Mouse (Mus musculus): ENCODE measurements at regions not wholly inside any gene's neighbourhood (a gene's known extent, or its start where the extent isn't known, plus 50 kb on each side); places are given as distances from the start of the nearest gene placed in this dataset.

DNA sequence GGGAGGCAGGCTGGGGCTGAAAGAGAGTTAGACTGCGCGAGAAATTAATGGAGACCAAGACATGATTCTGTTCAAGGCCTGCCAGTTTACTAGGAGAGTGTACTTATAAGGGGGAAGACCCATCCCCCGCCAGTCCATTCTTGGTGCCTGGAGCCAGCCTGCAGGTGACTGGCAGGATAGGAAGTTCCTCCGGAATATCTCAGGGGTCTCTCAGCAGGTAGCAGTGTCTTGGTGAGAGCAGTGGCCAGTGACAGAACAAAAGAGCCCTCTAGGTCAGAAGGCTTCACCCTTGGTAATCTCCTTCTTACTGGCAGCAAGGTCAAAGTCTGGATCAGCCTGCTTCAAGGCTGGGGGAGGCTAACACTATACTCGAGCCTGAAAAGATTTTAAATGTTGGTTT lies 83.7 kb upstream of the Zfp804b start:
- Histone ChIP-seq H3K9me3 (replicated peaks; ENCODE audit: control insufficient read depth, low read length) (no peaks in the 10 kb centered on the region), H3K27me3 (ENCODE audit: control insufficient read depth, insufficient read depth, low read length) (no peaks in the 10 kb centered on the region), H3K4me3 (replicated peaks; ENCODE audit: low read length) (no peak overlapping the region), H3K27ac (ENCODE audit: low read length) (no peak overlapping the region), H3K4me2 (ENCODE audit: low read depth, low read length) (no peak overlapping the region), H3K9ac (ENCODE audit: low read length) (no peak overlapping the region), H3K36me3 (ENCODE audit: control insufficient read depth, insufficient read depth, low read length) (no peaks in the 10 kb centered on the region), H3K4me1 (ENCODE audit: control insufficient read depth, insufficient read depth, low read length) (no peaks in the 10 kb centered on the region)
- ATAC-seq (ENCODE audit: insufficient read depth, low FRiP score), result no peak
- WGBS, result 53% methylated on average over 5 of the region's 5 CpGs

GRCm38 (mm10) chr5:7436461-7436860 lies 91.9 kb upstream of the Zfp804b start:
- ATAC-seq (ENCODE audit: insufficient read depth, low FRiP score), result no peak
- no peak overlapping the region for H3K9ac ChIP-seq (ENCODE audit: low read length)
- H3K4me2 ChIP-seq (ENCODE audit: low read depth, low read length), result no peak overlapping the region
- no peaks in the 10 kb centered on the region for H3K27me3 ChIP-seq (ENCODE audit: control insufficient read depth, insufficient read depth, low read length)
- no peak overlapping the region for H3K4me3 ChIP-seq (replicated peaks; ENCODE audit: low read length)
- H3K9me3 ChIP-seq (replicated peaks; ENCODE audit: control insufficient read depth, low read length), result no peaks in the 10 kb centered on the region
- WGBS, result 65% methylated on average over 2 of the region's 2 CpGs
- no peak overlapping the region for H3K27ac ChIP-seq (ENCODE audit: low read length)
- H3K36me3 ChIP-seq (ENCODE audit: control insufficient read depth, insufficient read depth, low read length), result no peaks in the 10 kb centered on the region
- no peaks in the 10 kb centered on the region for H3K4me1 ChIP-seq (ENCODE audit: control insufficient read depth, insufficient read depth, low read length)

DNA sequence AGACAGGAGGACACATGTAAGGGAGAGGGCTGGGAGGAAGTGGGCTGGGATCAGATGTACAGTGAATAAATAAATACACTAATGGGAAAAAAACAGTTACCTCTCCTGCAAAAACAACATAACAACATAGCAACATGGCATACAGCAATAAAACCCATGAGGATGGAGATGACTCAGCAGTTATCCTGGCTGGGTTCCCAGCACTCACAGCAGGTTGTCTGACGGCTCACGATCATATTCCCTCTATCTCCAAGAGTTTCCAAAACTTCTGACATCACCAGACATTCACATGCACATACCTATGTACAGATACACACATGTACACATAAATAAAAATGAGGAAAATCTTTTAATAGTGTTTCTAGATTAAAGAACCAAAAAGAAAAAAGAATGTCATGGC lies 103.4 kb upstream of the Zfp804b start:
- Histone ChIP-seq H3K4me1 (ENCODE audit: control insufficient read depth, insufficient read depth, low read length) (no peaks in the 10 kb centered on the region), H3K27ac (ENCODE audit: low read length) (no peak overlapping the region), H3K27me3 (ENCODE audit: control insufficient read depth, insufficient read depth, low read length) (no peaks in the 10 kb centered on the region), H3K4me3 (replicated peaks; ENCODE audit: low read length) (no peak overlapping the region), H3K9me3 (replicated peaks; ENCODE audit: control insufficient read depth, low read length) (no peaks in the 10 kb centered on the region), H3K4me2 (ENCODE audit: low read depth, low read length) (no peak overlapping the region), H3K9ac (ENCODE audit: low read length) (no peak overlapping the region), H3K36me3 (ENCODE audit: control insufficient read depth, insufficient read depth, low read length) (no peaks in the 10 kb centered on the region)
- 80% methylated on average over 2 of the region's 2 CpGs for WGBS
- ATAC-seq (ENCODE audit: insufficient read depth, low FRiP score), result no peak

- no peak for ATAC-seq (ENCODE audit: insufficient read depth, low FRiP score)
- no peaks in the 10 kb centered on the region for H3K4me1 ChIP-seq (ENCODE audit: control insufficient read depth, insufficient read depth, low read length)
- H3K4me2 ChIP-seq (ENCODE audit: low read depth, low read length), result no peak overlapping the region
- H3K4me3 ChIP-seq (replicated peaks; ENCODE audit: low read length), result no peak overlapping the region
- H3K27me3 ChIP-seq (ENCODE audit: control insufficient read depth, insufficient read depth, low read length), result no peaks in the 10 kb centered on the region
- H3K36me3 ChIP-seq (ENCODE audit: control insufficient read depth, insufficient read depth, low read length), result no peaks in the 10 kb centered on the region
- WGBS, result 91% methylated on average over 1 of the region's 1 CpGs
- H3K9me3 ChIP-seq (replicated peaks; ENCODE audit: control insufficient read depth, low read length), result no peaks in the 10 kb centered on the region
- H3K9ac ChIP-seq (ENCODE audit: low read length), result no peak overlapping the region
- no peak overlapping the region for H3K27ac ChIP-seq (ENCODE audit: low read length)
Observed at GRCm38 (mm10) chr5:7454896-7455295, 110.3 kb upstream of the Zfp804b start.

DNA sequence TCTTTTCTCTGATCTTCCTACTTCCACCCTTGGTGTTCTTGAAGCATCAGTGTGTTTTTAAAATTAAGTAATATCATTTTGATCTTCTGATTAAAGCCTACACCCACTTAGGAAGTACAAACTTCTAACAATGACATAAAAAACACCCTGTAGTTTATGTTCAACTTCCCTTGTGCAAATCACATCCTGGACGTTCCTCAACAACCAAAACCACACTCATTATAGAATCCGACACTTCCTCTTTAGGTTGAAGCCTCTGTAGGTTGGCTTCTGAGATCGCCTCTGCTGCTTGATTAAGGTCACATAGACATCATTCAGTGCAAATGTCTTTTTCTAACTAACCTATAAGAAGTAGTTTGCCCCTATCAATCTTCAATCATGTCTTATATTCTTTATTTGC lies 112.5 kb upstream of the Zfp804b start:
- Histone ChIP-seq H3K36me3 (ENCODE audit: control insufficient read depth, insufficient read depth, low read length) (no peaks in the 10 kb centered on the region), H3K4me3 (replicated peaks; ENCODE audit: low read length) (no peak overlapping the region), H3K27ac (ENCODE audit: low read length) (no peak overlapping the region), H3K9ac (ENCODE audit: low read length) (no peak overlapping the region), H3K27me3 (ENCODE audit: control insufficient read depth, insufficient read depth, low read length) (no peaks in the 10 kb centered on the region), H3K9me3 (replicated peaks; ENCODE audit: control insufficient read depth, low read length) (no peaks in the 10 kb centered on the region), H3K4me1 (ENCODE audit: control insufficient read depth, insufficient read depth, low read length) (no peaks in the 10 kb centered on the region), H3K4me2 (ENCODE audit: low read depth, low read length) (no peak overlapping the region)
- no peak for ATAC-seq (ENCODE audit: insufficient read depth, low FRiP score)
- 66% methylated on average over 3 of the region's 3 CpGs for whole genome bisulfite sequencing

DNA sequence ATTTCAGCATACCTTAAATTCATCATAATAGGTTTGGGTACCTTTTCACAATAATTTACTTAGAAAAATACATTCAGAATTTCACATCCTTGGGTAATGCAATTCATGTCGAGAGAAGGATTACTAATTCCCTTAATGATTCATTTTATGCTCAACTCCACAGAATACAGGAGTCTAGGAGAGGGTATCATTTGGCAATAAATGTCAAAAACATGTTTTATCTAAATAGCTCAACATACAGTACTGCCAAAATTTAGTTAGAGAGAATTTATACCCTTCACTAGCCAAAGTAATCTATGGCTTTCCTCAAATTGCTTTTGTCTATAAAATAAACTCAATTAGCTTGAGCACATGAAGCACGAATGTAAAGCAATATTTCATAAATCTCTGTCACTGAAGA lies 144.6 kb upstream of the Zfp804b start:
- H3K27me3 ChIP-seq (ENCODE audit: control insufficient read depth, insufficient read depth, low read length), result no peaks in the 10 kb centered on the region
- H3K4me2 ChIP-seq (ENCODE audit: low read depth, low read length), result no peak overlapping the region

DNA sequence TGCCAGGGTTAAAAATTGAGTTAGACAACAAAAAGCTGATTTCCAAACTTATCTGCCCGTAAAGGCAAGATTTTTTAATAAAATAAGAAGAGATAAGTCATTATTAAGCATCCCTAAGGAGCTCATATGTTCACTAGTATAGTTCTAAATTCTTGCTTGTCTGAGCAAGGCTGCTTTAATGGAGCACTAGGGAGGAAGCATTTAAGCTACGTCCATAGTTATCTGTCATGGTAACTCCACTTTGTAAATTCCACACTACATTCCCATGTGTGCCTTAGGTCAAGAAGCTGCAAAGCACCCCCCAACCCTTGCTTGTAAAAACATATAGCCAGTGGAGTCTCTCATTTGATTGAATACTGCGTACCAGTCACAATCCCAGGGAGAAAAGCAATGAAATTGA lies 145.0 kb upstream of the Zfp804b start:
- H3K4me1 ChIP-seq (ENCODE audit: control insufficient read depth, insufficient read depth, low read length), result no peaks in the 10 kb centered on the region
- no peaks in the 10 kb centered on the region for H3K36me3 ChIP-seq (ENCODE audit: control insufficient read depth, insufficient read depth, low read length)
- H3K27ac ChIP-seq (ENCODE audit: low read length), result no peak overlapping the region
- no peak for ATAC-seq (ENCODE audit: insufficient read depth, low FRiP score)
- no peak overlapping the region for H3K4me3 ChIP-seq (replicated peaks; ENCODE audit: low read length)
- H3K9me3 ChIP-seq (replicated peaks; ENCODE audit: control insufficient read depth, low read length), result no peaks in the 10 kb centered on the region
- no peak overlapping the region for H3K9ac ChIP-seq (ENCODE audit: low read length)
- no peak overlapping the region for H3K4me2 ChIP-seq (ENCODE audit: low read depth, low read length)
- WGBS, result 60% methylated on average over 3 of the region's 3 CpGs
- H3K27me3 ChIP-seq (ENCODE audit: control insufficient read depth, insufficient read depth, low read length), result no peaks in the 10 kb centered on the region

More for the DNA sequence above, 144.6 kb upstream of the Zfp804b start:
- H3K36me3 ChIP-seq (ENCODE audit: control insufficient read depth, insufficient read depth, low read length), result no peaks in the 10 kb centered on the region
- no peaks in the 10 kb centered on the region for H3K4me1 ChIP-seq (ENCODE audit: control insufficient read depth, insufficient read depth, low read length)
- ATAC-seq (ENCODE audit: insufficient read depth, low FRiP score), result no peak
- H3K27ac ChIP-seq (ENCODE audit: low read length), result no peak overlapping the region
- no peaks in the 10 kb centered on the region for H3K9me3 ChIP-seq (replicated peaks; ENCODE audit: control insufficient read depth, low read length)
- 35% methylated on average over 2 of the region's 2 CpGs for WGBS
- H3K4me3 ChIP-seq (replicated peaks; ENCODE audit: low read length), result no peak overlapping the region
- no peak overlapping the region for H3K9ac ChIP-seq (ENCODE audit: low read length)

DNA sequence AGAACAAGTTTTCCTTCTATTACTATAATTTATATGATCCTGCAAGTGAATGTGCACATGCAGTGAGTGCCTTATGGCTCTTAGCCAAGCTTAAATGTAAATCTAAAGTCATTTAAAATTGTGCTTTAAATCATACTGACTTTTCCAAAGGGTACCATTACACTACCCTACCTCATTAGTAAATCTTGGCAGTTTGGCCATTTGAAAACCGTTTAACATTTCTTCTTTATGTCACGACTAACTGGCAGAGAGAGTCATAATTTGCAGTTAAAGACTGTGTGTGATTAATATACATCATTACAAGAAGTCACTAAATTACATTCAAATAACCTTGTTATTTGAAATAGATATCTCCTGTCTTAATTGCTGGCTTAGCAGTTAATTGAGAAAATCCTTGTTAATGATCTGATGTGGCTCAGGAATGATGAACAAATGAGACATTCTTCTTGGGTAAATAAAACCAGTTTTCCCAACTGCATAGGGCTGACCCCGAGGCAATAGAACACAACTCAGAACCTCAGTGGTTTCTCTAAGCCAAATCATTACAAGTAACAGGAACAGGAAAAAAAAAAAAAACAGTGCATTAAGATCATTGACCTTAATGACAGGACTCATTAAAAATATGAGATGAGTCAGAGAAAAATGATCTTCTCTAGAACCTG lies 173.1 kb upstream of the Zfp804b start:
- Histone ChIP-seq H3K4me3 (replicated peaks; ENCODE audit: low read length) (no peak overlapping the region), H3K9me3 (replicated peaks; ENCODE audit: control insufficient read depth, low read length) (no peaks in the 10 kb centered on the region), H3K27ac (ENCODE audit: low read length) (no peak overlapping the region), H3K4me1 (ENCODE audit: control insufficient read depth, insufficient read depth, low read length) (no peaks in the 10 kb centered on the region), H3K9ac (ENCODE audit: low read length) (no peak overlapping the region), H3K36me3 (ENCODE audit: control insufficient read depth, insufficient read depth, low read length) (no peaks in the 10 kb centered on the region), H3K27me3 (ENCODE audit: control insufficient read depth, insufficient read depth, low read length) (no peaks in the 10 kb centered on the region), H3K4me2 (ENCODE audit: low read depth, low read length) (no peak overlapping the region)
- 52% methylated on average over 3 of the region's 3 CpGs for WGBS
- ATAC-seq (ENCODE audit: insufficient read depth, low FRiP score), result no peak

DNA sequence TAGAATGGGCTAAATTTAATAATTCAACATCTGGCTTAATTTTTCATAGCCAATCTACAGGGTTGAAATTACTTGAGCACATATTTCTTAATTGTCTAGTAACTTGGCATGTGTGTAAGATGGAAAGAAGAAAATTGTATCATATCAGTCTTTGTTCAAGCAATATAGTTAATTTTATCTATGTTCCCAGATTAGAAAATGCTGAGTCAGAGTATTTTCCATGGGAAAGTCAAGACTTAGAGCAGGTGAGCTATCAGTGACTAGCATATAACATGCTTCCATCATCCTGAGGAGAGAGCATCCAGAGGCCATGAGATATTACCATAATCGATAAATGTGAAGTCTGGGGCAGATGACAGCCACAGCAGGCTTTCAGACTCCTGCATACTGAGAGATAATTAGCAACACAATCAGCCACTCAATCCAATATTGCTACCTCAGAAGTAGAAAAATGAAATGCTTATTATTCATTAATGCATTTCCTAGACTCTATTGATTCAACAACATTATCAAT lies 188.2 kb upstream of the Zfp804b start:
- WGBS, result 92% methylated on average over 1 of the region's 1 CpGs
- H3K4me1 ChIP-seq (ENCODE audit: control insufficient read depth, insufficient read depth, low read length), result no peaks in the 10 kb centered on the region

More for the DNA sequence above, 188.2 kb upstream of the Zfp804b start:
- no peak overlapping the region for H3K9ac ChIP-seq (ENCODE audit: low read length)
- no peak overlapping the region for H3K4me3 ChIP-seq (replicated peaks; ENCODE audit: low read length)
- H3K36me3 ChIP-seq (ENCODE audit: control insufficient read depth, insufficient read depth, low read length), result no peaks in the 10 kb centered on the region
- no peaks in the 10 kb centered on the region for H3K27me3 ChIP-seq (ENCODE audit: control insufficient read depth, insufficient read depth, low read length)
- no peak overlapping the region for H3K27ac ChIP-seq (ENCODE audit: low read length)
- no peak overlapping the region for H3K4me2 ChIP-seq (ENCODE audit: low read depth, low read length)
- no peak for ATAC-seq (ENCODE audit: insufficient read depth, low FRiP score)
- H3K9me3 ChIP-seq (replicated peaks; ENCODE audit: control insufficient read depth, low read length), result no peaks in the 10 kb centered on the region
